Mouse (Mus musculus): ENCODE data around the gene Gabra2. TPM values are rescaled to one million over a fixed set of nuclear protein-coding genes. Genes with fewer than 3 reads are reported as not detected.
A peak's percentile ranks its signal among the peaks of the same experiment; 100 is the strongest.

The Gabra2 gene
- 0.09 TPM in 1 of 2 replicates, not detected in the other for total RNA-seq (2021)
- long read RNA-seq = 0 reads

- peak; percentile 16 for DNase-seq
Measured at GRCm38 (mm10) chr5:71095725-71096607, at the start of gene Gabra2. Gabra2 (minus strand) TSS chr5:71095849.

GRCm38 (mm10) chr5:71136691-71137090 lies 41.0 kb upstream of the Gabra2 start:
- DNase-seq = no peak

- no peak for DNase-seq
Measured at GRCm38 (mm10) chr5:71135840-71136239, 40.2 kb upstream of the Gabra2 start.

DNA sequence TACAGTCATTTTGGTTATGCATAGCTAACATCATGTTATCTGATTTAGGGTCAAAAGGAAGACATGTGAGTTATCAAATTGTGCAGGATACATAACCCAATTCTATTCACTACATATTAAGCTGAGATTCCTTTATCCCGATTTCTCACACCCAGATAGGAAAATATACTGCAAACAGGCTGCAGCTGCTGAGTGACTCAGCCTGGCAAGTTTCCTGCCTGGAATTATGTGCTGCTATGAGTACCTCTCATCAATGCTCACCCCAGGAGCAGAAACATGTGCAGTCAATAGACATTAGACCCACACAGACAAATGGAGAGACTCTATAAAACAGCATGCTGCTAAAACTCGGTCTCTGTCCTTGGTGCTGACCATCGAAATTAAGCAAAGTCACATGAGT lies 32.1 kb upstream of the Gabra2 start:
- DNase-seq = no peak

GRCm38 (mm10) chr5:71115216-71115615 lies 19.6 kb upstream of the Gabra2 start:
- no peak for DNase-seq

DNA sequence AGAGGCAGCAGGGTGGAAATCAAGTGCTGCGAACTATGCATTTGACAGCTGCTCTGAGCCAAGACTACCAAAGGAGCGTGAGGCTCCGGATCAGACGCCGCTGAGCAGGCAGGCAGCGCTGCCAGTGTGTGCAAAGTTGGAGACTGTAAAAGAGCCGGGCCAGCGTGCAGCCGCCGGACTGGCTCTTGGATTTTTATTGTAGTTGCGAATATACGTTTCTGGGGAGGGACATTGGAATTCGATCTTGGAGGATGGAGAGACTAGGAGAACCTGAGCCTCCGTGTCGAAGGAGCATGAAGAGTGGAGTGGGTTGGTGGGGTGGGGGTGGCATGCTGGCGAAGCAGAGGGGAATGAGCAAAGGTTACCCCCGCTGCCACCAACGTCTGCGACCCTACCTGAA lies 469 bp downstream of the Gabra2 start:
- peak; percentile 15 for DNase-seq

DNA sequence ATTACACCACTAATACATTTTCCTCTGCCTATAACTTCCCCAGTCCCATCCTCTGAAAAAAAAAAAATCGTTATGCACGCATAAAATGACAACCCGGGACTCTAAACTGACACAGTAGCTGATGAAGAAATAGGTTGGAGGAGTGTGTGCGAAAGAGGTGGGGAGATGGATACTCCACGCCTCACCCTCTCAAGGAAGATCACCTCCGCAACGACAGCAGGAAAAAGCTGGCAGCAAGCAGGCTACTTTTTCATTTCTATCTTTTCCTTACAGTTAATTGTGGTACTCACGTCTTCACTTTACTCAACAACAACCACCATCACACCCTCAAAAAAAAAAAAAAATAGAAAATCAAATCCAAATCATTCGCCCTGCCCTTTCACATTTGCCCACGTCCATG lies 873 bp downstream of the Gabra2 start:
- no peak for DNase-seq

DNA sequence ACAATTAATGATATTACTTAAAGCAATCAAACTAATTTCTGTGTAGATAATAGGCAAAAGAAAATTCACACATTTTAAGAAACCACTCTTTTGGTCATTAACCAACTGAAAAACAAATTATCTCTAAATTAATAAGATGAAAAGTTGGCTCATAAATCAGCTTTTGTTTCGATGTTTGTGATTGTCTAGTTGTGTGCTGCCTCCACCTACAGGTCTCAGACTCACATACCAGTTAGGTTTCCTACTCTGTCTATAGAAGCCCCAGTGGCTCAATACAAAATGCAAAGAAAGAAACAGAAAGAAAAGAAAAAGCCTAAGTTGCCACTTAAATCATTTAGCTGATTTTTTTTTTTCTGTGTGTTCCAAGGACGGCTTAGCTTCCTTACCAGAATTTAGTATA lies 1.8 kb downstream of the Gabra2 start:
- DNase-seq = no peak

- DNase-seq = peak; percentile 1
Measured at GRCm38 (mm10) chr5:71092475-71092874, 3.2 kb downstream of the Gabra2 start.

GRCm38 (mm10) chr5:71091926-71092325 lies 3.7 kb downstream of the Gabra2 start:
- DNase-seq = no peak

GRCm38 (mm10) chr5:71078861-71079260 lies 16.8 kb downstream of the Gabra2 start:
- no peak for DNase-seq

GRCm38 (mm10) chr5:71061696-71062095 lies 34.0 kb downstream of the Gabra2 start:
- DNase-seq = no peak

DNA sequence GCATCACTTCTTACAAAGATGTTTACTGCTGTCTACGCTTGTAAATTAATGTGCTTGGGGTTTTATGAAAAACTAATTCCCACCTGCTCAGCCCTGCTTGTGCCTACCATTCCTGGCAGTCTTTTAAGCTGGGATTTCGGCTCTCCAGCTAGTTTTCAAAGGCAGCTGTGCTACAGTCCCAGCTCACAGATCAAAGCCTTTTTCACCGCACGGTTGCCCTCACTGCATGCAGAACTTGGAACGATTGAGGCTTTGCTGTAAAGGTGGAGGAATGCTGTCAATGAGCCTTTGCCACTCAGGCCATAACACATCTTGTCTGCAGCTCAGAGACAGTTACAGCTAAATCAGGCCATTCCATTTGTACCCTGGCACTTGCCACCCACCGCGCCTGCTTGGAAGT lies 37.6 kb downstream of the Gabra2 start:
- no peak for DNase-seq

- DNase-seq = no peak
Measured at GRCm38 (mm10) chr5:71037352-71037751, 58.3 kb downstream of the Gabra2 start.

- DNase-seq = no peak
Measured at GRCm38 (mm10) chr5:71025956-71026355, 69.7 kb downstream of the Gabra2 start.

DNA sequence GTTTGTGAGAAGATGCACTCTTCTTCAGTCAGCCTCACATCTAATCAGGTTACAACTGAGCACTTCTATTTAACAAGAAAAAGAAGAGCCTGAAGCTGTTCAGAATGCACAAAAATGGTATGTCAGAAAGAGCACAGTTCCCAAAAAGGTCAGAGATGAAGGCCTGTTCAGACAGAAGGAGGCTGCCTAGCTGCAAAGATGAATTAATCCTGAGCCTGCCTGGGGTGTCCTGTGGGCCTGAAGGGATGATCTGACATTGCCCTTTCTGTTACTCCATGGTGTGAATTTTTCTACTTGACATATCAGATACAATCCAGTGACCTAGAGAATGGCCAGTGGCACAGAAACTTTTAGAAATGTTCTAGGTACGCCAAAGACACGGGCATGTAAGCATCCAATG lies 83.9 kb downstream of the Gabra2 start:
- DNase-seq = no peak

DNA sequence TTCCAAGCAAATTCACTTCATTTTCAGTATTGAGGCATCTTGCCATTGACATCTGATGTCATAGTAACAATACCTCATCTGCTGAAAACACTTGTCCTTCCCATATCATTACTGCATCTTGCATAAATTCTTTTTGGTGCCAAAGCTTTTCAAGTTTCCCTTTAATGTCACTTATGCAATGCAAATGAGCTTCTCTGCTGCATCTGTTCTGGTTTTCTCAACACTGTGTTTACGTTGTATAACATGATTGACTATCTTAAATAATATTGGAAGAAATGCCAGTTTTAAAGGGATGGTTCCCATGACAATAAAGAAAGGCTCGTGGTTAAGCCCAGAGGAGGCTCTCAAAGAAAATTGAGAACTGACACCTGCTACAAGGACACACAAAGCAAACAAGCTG lies 84.4 kb downstream of the Gabra2 start:
- DNase-seq = no peak

DNA sequence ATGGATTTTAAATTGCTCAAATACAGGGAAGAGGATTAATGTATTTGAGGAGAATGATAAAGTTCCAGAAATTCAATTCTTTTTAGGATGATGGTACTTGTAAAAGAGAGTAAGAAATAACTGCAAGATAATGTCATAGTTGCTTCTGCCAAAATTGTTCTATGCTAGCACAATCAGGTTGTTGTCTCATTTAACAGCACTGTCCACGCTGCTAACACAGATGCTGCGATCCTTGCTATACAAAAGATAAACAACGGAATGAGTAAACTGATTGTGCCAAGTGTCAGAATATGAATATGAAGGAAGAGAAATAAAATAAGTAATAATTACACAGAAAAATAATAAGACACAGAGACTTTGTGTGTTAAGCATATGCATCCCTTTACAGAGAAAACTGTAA lies 84.9 kb downstream of the Gabra2 start:
- DNase-seq = no peak

- peak; percentile 1 for DNase-seq
Measured at GRCm38 (mm10) chr5:70995617-70996325, 99.9 kb downstream of the Gabra2 start.

- DNase-seq = no peak
Measured at GRCm38 (mm10) chr5:70993281-70993680, 102.4 kb downstream of the Gabra2 start.

DNA sequence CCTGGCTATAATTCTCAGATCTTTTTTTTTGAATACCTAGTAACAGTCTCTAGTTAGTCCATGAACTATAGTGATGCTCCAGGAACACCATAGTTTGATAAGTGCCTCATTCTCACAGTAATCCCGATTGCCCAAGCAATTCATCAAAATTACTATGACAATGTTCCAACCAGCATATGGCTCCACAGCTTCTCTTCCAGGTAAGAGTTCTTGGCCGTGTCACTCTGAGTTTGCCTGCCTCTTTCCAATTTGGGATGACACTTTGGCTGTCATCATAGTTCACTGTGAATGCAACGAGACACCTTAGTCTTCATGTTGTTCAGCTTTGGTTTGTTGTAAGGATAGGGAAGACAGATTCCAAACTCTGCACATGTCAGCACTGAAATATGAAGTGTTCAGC lies 104.8 kb downstream of the Gabra2 start:
- DNase-seq = no peak
